ENCODE assay signal across 9 mouse cellular contexts in the genomic region with DNA sequence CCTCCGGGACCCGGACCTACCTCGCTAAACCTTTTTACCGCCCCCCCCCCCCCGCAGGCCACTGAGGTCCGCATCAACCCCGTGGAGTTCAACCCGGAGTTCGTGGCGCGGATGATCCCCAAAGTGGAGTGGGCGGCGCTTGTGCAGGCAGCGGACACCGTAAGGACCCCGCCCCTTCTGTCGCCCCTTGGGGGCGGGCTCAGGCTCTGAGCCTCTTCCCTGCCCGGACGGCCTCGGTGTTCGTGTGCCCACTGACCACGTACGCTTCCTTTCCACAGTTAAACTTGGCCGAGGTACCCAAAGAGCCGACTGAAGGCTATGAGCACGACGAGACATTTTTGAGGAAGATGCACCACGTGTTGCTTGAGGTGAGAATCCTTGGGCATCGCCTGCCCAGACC. TPM values are rescaled to one million over a fixed set of nuclear protein-coding genes. Genes with fewer than 3 reads are reported as not detected.
A peak's percentile ranks its signal among the peaks of the same experiment; 100 is the strongest.
DNase-seq lines count a peak whose midpoint lies in the region; ATAC-seq and TF ChIP-seq lines count a peak whose summit lies in the region.
"Not testable (repeated sequence)": the region's sequence is repeated elsewhere in the genome, so short reads cannot be mapped to it uniquely, and the experiment has no call there.
"Had no signal": no experiment of that assay in that cellular context is flagged by ENCODE, and none has a peak within 500 bp of the region (broad histone marks: within the 10 kb centered on the region; RNA-seq: fewer than 3 reads in every experiment).

No protein-coding gene starts in this region.

- not testable (repeated sequence) for H3K9me3 ChIP-seq in embryonic facial prominence, embryonic 15.5 days (replicated peaks); heart, embryonic 15.5 days (replicated peaks); kidney, embryonic 15.5 days (replicated peaks); liver, embryonic 13.5 days (replicated peaks); midbrain, embryonic 12.5 days

- WGBS in embryonic facial prominence, embryonic 15.5 days, result under 1% methylated on average over 29 of the region's 30 CpGs
- under 1% methylated on average over 30 of the region's 30 CpGs for whole genome bisulfite sequencing in heart, embryonic 15.5 days
- WGBS in kidney, embryonic 15.5 days, result under 1% methylated on average over 29 of the region's 30 CpGs
- under 1% methylated on average over 30 of the region's 30 CpGs for WGBS in liver, embryonic 13.5 days (ENCODE audit: insufficient replicate concordance)
- under 1% methylated on average over 30 of the region's 30 CpGs for WGBS in midbrain, embryonic 12.5 days

- peak overlapping the region; percentile 63 for H3K9ac ChIP-seq in embryonic facial prominence, embryonic 15.5 days
- H3K9ac ChIP-seq in heart, embryonic 15.5 days, result peak overlapping the region; percentile 76
- H3K9ac ChIP-seq in kidney, embryonic 15.5 days, result peak overlapping the region; percentile 71
- H3K9ac ChIP-seq in liver, embryonic 13.5 days, result peak overlapping the region; percentile 84
- H3K9ac ChIP-seq in midbrain, embryonic 12.5 days (replicated peaks), result peak overlapping the region; percentile 79

- peak; percentile 63 for DNase-seq in liver, embryonic 13.5 days
- peak; percentile 60 to 63 for DNase-seq in spleen, postnatal 36 days (ENCODE audit: low spot score in 2 of 2)

- H3K27me3 ChIP-seq in embryonic facial prominence, embryonic 15.5 days; heart, embryonic 15.5 days; kidney, embryonic 15.5 days; liver, embryonic 13.5 days; midbrain, embryonic 12.5 days: not testable (repeated sequence)

- not testable (repeated sequence) for TF ChIP-seq POLR2A in bone marrow macrophage, adult 2 months (IDR thresholded peaks at IDR 0.05; ENCODE audit: borderline replicate concordance, low read depth, low read length)

- peak overlapping the region; percentile 70 for H3K4me2 ChIP-seq in embryonic facial prominence, embryonic 15.5 days (replicated peaks)
- H3K4me2 ChIP-seq in heart, embryonic 15.5 days, result peak overlapping the region; percentile 83
- peak overlapping the region; percentile 90 for H3K4me2 ChIP-seq in kidney, embryonic 15.5 days
- peak overlapping the region; percentile 95 for H3K4me2 ChIP-seq in liver, embryonic 13.5 days
- peak overlapping the region; percentile 88 for H3K4me2 ChIP-seq in midbrain, embryonic 12.5 days (replicated peaks)

- TF ChIP-seq CTCF in bone marrow macrophage, adult 2 months (IDR thresholded peaks at IDR 0.05; ENCODE audit: low read depth, low read length), result not testable (repeated sequence)

- peak overlapping the region; percentile 81 for H3K4me3 ChIP-seq in bone marrow macrophage, adult 2 months (ENCODE audit: insufficient read depth, low read length)
- H3K4me3 ChIP-seq in embryonic facial prominence, embryonic 15.5 days (replicated peaks), result peak overlapping the region; percentile 66
- peak overlapping the region; percentile 80 for H3K4me3 ChIP-seq in heart, embryonic 15.5 days
- peak overlapping the region; percentile 70 for H3K4me3 ChIP-seq in kidney, embryonic 15.5 days (replicated peaks)
- H3K4me3 ChIP-seq in liver, embryonic 13.5 days (replicated peaks), result peak overlapping the region; percentile 77
- peak overlapping the region; percentile 60 for H3K4me3 ChIP-seq in midbrain, embryonic 12.5 days

- peak; percentile 9 for ATAC-seq in CD4-positive, CD25-positive, alpha-beta regulatory T cell, adult 4 months
- peak; percentile 43; the same call in 1 of the 2 replicates for ATAC-seq in embryonic facial prominence, embryonic 15.5 days (ENCODE audit: insufficient number of reproducible peaks, low FRiP score, low TSS enrichment, low read depth)
- ATAC-seq in heart, embryonic 15.5 days (replicated peaks; ENCODE audit: insufficient number of reproducible peaks, insufficient read depth, low FRiP score, low read depth), result peak; percentile 32
- ATAC-seq in kidney, embryonic 15.5 days (replicated peaks; ENCODE audit: low FRiP score), result peak; percentile 55; the same call in 1 of the 2 replicates
- ATAC-seq in liver, embryonic 13.5 days (ENCODE audit: low read depth), result peak; percentile 30
- ATAC-seq in midbrain, embryonic 12.5 days (ENCODE audit: low FRiP score, low read depth), result peak; percentile 39

- H3K36me3 ChIP-seq in embryonic facial prominence, embryonic 15.5 days, result peaks cover 44% of the 10 kb centered on the region
- H3K36me3 ChIP-seq in heart, embryonic 15.5 days, result peaks cover 48% of the 10 kb centered on the region
- peaks cover 58% of the 10 kb centered on the region for H3K36me3 ChIP-seq in kidney, embryonic 15.5 days
- peaks cover 51% of the 10 kb centered on the region for H3K36me3 ChIP-seq in liver, embryonic 13.5 days
- H3K36me3 ChIP-seq in midbrain, embryonic 12.5 days, result peaks cover 52% of the 10 kb centered on the region

- peak overlapping the region; percentile 98 for H3K27ac ChIP-seq in bone marrow macrophage, adult 2 months (ENCODE audit: insufficient read depth, low read depth, low read length)
- H3K27ac ChIP-seq in embryonic facial prominence, embryonic 15.5 days (replicated peaks), result peak overlapping the region; percentile 99
- H3K27ac ChIP-seq in heart, embryonic 15.5 days, result peak overlapping the region; percentile 100
- H3K27ac ChIP-seq in kidney, embryonic 15.5 days, result peak overlapping the region; percentile 99
- peak overlapping the region; percentile 94 for H3K27ac ChIP-seq in liver, embryonic 13.5 days
- peak overlapping the region; percentile 96 for H3K27ac ChIP-seq in midbrain, embryonic 12.5 days (replicated peaks)

- H3K4me1 ChIP-seq in bone marrow macrophage, adult 2 months (ENCODE audit: control insufficient read depth, insufficient read depth, low read length), result peaks cover 13% of the 10 kb centered on the region
- peaks cover 26% of the 10 kb centered on the region for H3K4me1 ChIP-seq in embryonic facial prominence, embryonic 15.5 days
- H3K4me1 ChIP-seq in heart, embryonic 15.5 days (replicated peaks), result peaks cover 34% of the 10 kb centered on the region
- peaks cover 34% of the 10 kb centered on the region for H3K4me1 ChIP-seq in kidney, embryonic 15.5 days
- peaks cover 65% of the 10 kb centered on the region for H3K4me1 ChIP-seq in liver, embryonic 13.5 days (replicated peaks)
- peaks cover 28% of the 10 kb centered on the region for H3K4me1 ChIP-seq in midbrain, embryonic 12.5 days

RNA-seq across cellular contexts. Expression of gene Prdx5, which starts 0.4 kb away (rescaled TPM):
- 100 to 1,000 TPM; 224 to 246 TPM for polyA plus RNA-seq in CD4-positive, CD25-positive, alpha-beta regulatory T cell, adult 4 months (2017; shearing (Covaris generic))
- 349 and 382 TPM in 2 replicates for polyA plus RNA-seq in bone marrow macrophage, adult 2 months (2012; ENCODE audit: insufficient read depth, insufficient read length, missing spikeins)
- 321 and 330 TPM in 2 replicates for polyA plus RNA-seq in embryonic facial prominence, embryonic 15.5 days (2015; fragmentation: Nextera tagmentation; extraction: Ambion mirVana)
- 302 and 344 TPM in 2 replicates for polyA plus RNA-seq in heart, embryonic 15.5 days (2015; fragmentation: Nextera tagmentation; extraction: Ambion mirVana)
- 268 and 275 TPM in 2 replicates for polyA plus RNA-seq in kidney, embryonic 15.5 days (2015; fragmentation: Nextera tagmentation; extraction: Ambion mirVana)
- 97.7 and 101 TPM in 2 replicates for polyA plus RNA-seq in liver, embryonic 13.5 days (2015; fragmentation: Nextera tagmentation; extraction: Ambion mirVana)
- polyA plus RNA-seq in midbrain, embryonic 12.5 days (2016; fragmentation: Nextera tagmentation; extraction: Ambion mirVana), result 172 and 191 TPM in 2 replicates

RNA-seq across cellular contexts. Expression of gene Trmt112, which starts 0.8 kb away (rescaled TPM):
- 100 to 1,000 TPM; 214 to 232 TPM for polyA plus RNA-seq in CD4-positive, CD25-positive, alpha-beta regulatory T cell, adult 4 months (2017; shearing (Covaris generic))
- polyA plus RNA-seq in bone marrow macrophage, adult 2 months (2012; ENCODE audit: insufficient read depth, insufficient read length, missing spikeins), result 71.2 and 82.0 TPM in 2 replicates
- polyA plus RNA-seq in embryonic facial prominence, embryonic 15.5 days (2015; fragmentation: Nextera tagmentation; extraction: Ambion mirVana), result 137 and 138 TPM in 2 replicates
- polyA plus RNA-seq in heart, embryonic 15.5 days (2015; fragmentation: Nextera tagmentation; extraction: Ambion mirVana), result 72.8 and 80.1 TPM in 2 replicates
- 148 and 167 TPM in 2 replicates for polyA plus RNA-seq in kidney, embryonic 15.5 days (2015; fragmentation: Nextera tagmentation; extraction: Ambion mirVana)
- polyA plus RNA-seq in liver, embryonic 13.5 days (2015; fragmentation: Nextera tagmentation; extraction: Ambion mirVana), result 103 and 106 TPM in 2 replicates
- 129 and 139 TPM in 2 replicates for polyA plus RNA-seq in midbrain, embryonic 12.5 days (2016; fragmentation: Nextera tagmentation; extraction: Ambion mirVana)

RNA-seq across cellular contexts. Expression of gene Esrra, which starts 11.3 kb away (rescaled TPM):
- 1 to 10 TPM; 2.2 to 5.7 TPM for polyA plus RNA-seq in CD4-positive, CD25-positive, alpha-beta regulatory T cell, adult 4 months (2017; shearing (Covaris generic))
- 35.3 and 41.6 TPM in 2 replicates for polyA plus RNA-seq in bone marrow macrophage, adult 2 months (2012; ENCODE audit: insufficient read depth, insufficient read length, missing spikeins)
- polyA plus RNA-seq in embryonic facial prominence, embryonic 15.5 days (2015; fragmentation: Nextera tagmentation; extraction: Ambion mirVana), result 15.2 and 16.1 TPM in 2 replicates
- polyA plus RNA-seq in heart, embryonic 15.5 days (2015; fragmentation: Nextera tagmentation; extraction: Ambion mirVana), result 36.9 and 39.3 TPM in 2 replicates
- 14.8 and 15.3 TPM in 2 replicates for polyA plus RNA-seq in kidney, embryonic 15.5 days (2015; fragmentation: Nextera tagmentation; extraction: Ambion mirVana)
- 4.4 and 4.8 TPM in 2 replicates for polyA plus RNA-seq in liver, embryonic 13.5 days (2015; fragmentation: Nextera tagmentation; extraction: Ambion mirVana)
- polyA plus RNA-seq in midbrain, embryonic 12.5 days (2016; fragmentation: Nextera tagmentation; extraction: Ambion mirVana), result 13.9 and 14.3 TPM in 2 replicates

RNA-seq across cellular contexts. Expression of gene Catsperz, which starts 14.9 kb away (rescaled TPM):
- not detected for polyA plus RNA-seq in CD4-positive, CD25-positive, alpha-beta regulatory T cell, adult 4 months (2017; shearing (Covaris generic))
- not detected in 2 replicates for polyA plus RNA-seq in bone marrow macrophage, adult 2 months (2012; ENCODE audit: insufficient read depth, insufficient read length, missing spikeins)
- 4.0 and 5.1 TPM in 2 replicates for polyA plus RNA-seq in embryonic facial prominence, embryonic 15.5 days (2015; fragmentation: Nextera tagmentation; extraction: Ambion mirVana)
- polyA plus RNA-seq in heart, embryonic 15.5 days (2015; fragmentation: Nextera tagmentation; extraction: Ambion mirVana), result 1.9 and 3.4 TPM in 2 replicates
- polyA plus RNA-seq in kidney, embryonic 15.5 days (2015; fragmentation: Nextera tagmentation; extraction: Ambion mirVana), result 2.0 and 3.1 TPM in 2 replicates
- polyA plus RNA-seq in liver, embryonic 13.5 days (2015; fragmentation: Nextera tagmentation; extraction: Ambion mirVana), result 0.51 and 0.73 TPM in 2 replicates
- polyA plus RNA-seq in midbrain, embryonic 12.5 days (2016; fragmentation: Nextera tagmentation; extraction: Ambion mirVana), result 0.68 and 0.97 TPM in 2 replicates

RNA-seq across cellular contexts. Expression of gene Kcnk4, which starts 24.0 kb away (rescaled TPM):
- polyA plus RNA-seq in CD4-positive, CD25-positive, alpha-beta regulatory T cell, adult 4 months (2017; shearing (Covaris generic)), result not detected
- not detected in 2 replicates for polyA plus RNA-seq in bone marrow macrophage, adult 2 months (2012; ENCODE audit: insufficient read depth, insufficient read length, missing spikeins)
- 1.4 and 1.7 TPM in 2 replicates for polyA plus RNA-seq in embryonic facial prominence, embryonic 15.5 days (2015; fragmentation: Nextera tagmentation; extraction: Ambion mirVana)
- 0.14 and 1.1 TPM in 2 replicates for polyA plus RNA-seq in heart, embryonic 15.5 days (2015; fragmentation: Nextera tagmentation; extraction: Ambion mirVana)
- polyA plus RNA-seq in kidney, embryonic 15.5 days (2015; fragmentation: Nextera tagmentation; extraction: Ambion mirVana), result 0.14 and 0.45 TPM in 2 replicates
- 0.06 TPM in 1 of 2 replicates, not detected in the other for polyA plus RNA-seq in liver, embryonic 13.5 days (2015; fragmentation: Nextera tagmentation; extraction: Ambion mirVana)
- polyA plus RNA-seq in midbrain, embryonic 12.5 days (2016; fragmentation: Nextera tagmentation; extraction: Ambion mirVana), result 0.19 and 0.52 TPM in 2 replicates
- polyA plus RNA-seq: large intestine, adult 2 months had no signal

Comparison
In these comparisons a context has a peak if more than half of its experiments do, and no peak if none do; other contexts are left out.
1. Peak in every context shown above with its lines: DNase-seq, ATAC-seq, H3K4me3 ChIP-seq and H3K27ac ChIP-seq.